Mouse (Mus musculus) midbrain, embryonic 16.5 days (tissue): Measurements from ENCODE around the gene Cox8b. TPM values are rescaled to one million over a fixed set of nuclear protein-coding genes. Genes with fewer than 3 reads are reported as not detected.

ENCODE experiments used
- ATAC-seq: fragments of 200-750 bp; cut with Nextera tagmentation; 2 replicates; pipeline ENCODE4 v1.8.0; 2017; ENCODE audit warnings: moderate TSS enrichment
- H3K27ac ChIP-seq: fragments of 300-500 bp; sonication (generic); 2 replicates; pipeline ENCODE4 v1.5.1; 2014; ENCODE audit warnings: mild to moderate bottlenecking, low read length, mixed read lengths
- H3K27me3 ChIP-seq: fragments of 300-500 bp; sonication (generic); 2 replicates; pipeline ENCODE4 v1.6.1; 2014; ENCODE audit warnings: low read depth, low read length, mixed read lengths; ENCODE audit not compliant: control insufficient read depth, insufficient read depth
- H3K36me3 ChIP-seq: fragments of 300-500 bp; sonication (generic); 2 replicates; pipeline ENCODE4 v1.6.1; 2014; ENCODE audit warnings: mild to moderate bottlenecking, low read length, moderate library complexity, mixed read lengths; ENCODE audit not compliant: control insufficient read depth, insufficient read depth
- H3K4me1 ChIP-seq: fragments of 300-500 bp; sonication (generic); 2 replicates; pipeline ENCODE4 v1.6.1; 2014; ENCODE audit warnings: mild to moderate bottlenecking, low read length, mixed read lengths; ENCODE audit not compliant: control insufficient read depth, insufficient read depth
- H3K4me2 ChIP-seq: fragments of 300-500 bp; sonication (generic); 2 replicates; pipeline ENCODE4 v1.6.1; 2014; ENCODE audit warnings: mild to moderate bottlenecking, low read length, mixed read lengths
- H3K4me3 ChIP-seq: fragments of 300-500 bp; sonication (generic); 2 replicates; pipeline ENCODE4 v1.5.1; 2014; ENCODE audit warnings: low read depth, mild to moderate bottlenecking, low read length, moderate library complexity, mixed read lengths
- H3K9ac ChIP-seq: fragments of 300-500 bp; sonication (generic); 2 replicates; pipeline ENCODE4 v1.6.1; 2014; ENCODE audit warnings: low read depth, low read length, mixed read lengths
- H3K9me3 ChIP-seq: fragments of 300-500 bp; sonication (generic); replicated peaks from 2 replicates; pipeline ENCODE4 v1.6.1; 2014; ENCODE audit warnings: mild to moderate bottlenecking, low read length, mixed read lengths; ENCODE audit not compliant: control insufficient read depth, poor library complexity, severe bottlenecking
- WGBS: fragments of 180-500 bp; shearing (Covaris S2); extraction: QIAGEN DNeasy Blood & Tissue Kit; methylation state at CpG from one replicate; pipeline ENCODE4 v1.1.7; 2014; 5-methylcytosine and 5-hydroxymethylcytosine counted together
- polyA plus RNA-seq: library from polyadenylated mRNA; unstranded; fragments of >200 nt; fragmentation: Nextera tagmentation; extraction: Ambion mirVana; gene quantifications from 2 replicates; pipeline ENCODE4 v1.2.1, GENCODE M21; 2015

The Cox8b gene
- polyA plus RNA-seq, 1 experiment from 2014 or later: not detected

GRCm38 (mm10) chr7:140907697-140908096, 7.5 kb upstream of the Cox8b start:
- Histone ChIP-seq H3K36me3 (no peaks in the 10 kb centered on the region), H3K9ac (no peak overlapping the region), H3K4me3 (no peak overlapping the region), H3K27ac (no peak overlapping the region), H3K27me3 (no peaks in the 10 kb centered on the region), H3K4me1 (no peaks in the 10 kb centered on the region), H3K9me3 (no peaks in the 10 kb centered on the region), H3K4me2 (no peak overlapping the region)
- ATAC-seq: no peak
- WGBS: 87% methylated on average over 7 of the region's 7 CpGs

- Histone ChIP-seq H3K4me3 (no peak overlapping the region), H3K9me3 (no peaks in the 10 kb centered on the region), H3K4me2 (no peak overlapping the region), H3K9ac (no peak overlapping the region), H3K36me3 (no peaks in the 10 kb centered on the region), H3K27me3 (no peaks in the 10 kb centered on the region), H3K27ac (no peak overlapping the region), H3K4me1 (no peaks in the 10 kb centered on the region)
- 86% methylated on average over 13 of the region's 13 CpGs for WGBS
- no peak for ATAC-seq
Observed at GRCm38 (mm10) chr7:140907131-140907530, 6.9 kb upstream of the Cox8b start.

GRCm38 (mm10) chr7:140905642-140906081, 5.4 kb upstream of the Cox8b start:
- H3K27ac ChIP-seq: no peak overlapping the region
- no peak overlapping the region for H3K9ac ChIP-seq
- no peak for ATAC-seq
- no peak overlapping the region for H3K4me3 ChIP-seq
- no peaks in the 10 kb centered on the region for H3K36me3 ChIP-seq
- H3K9me3 ChIP-seq: no peaks in the 10 kb centered on the region
- no peaks in the 10 kb centered on the region for H3K27me3 ChIP-seq
- WGBS: 88% methylated on average over 2 of the region's 2 CpGs
- no peak overlapping the region for H3K4me2 ChIP-seq
- no peaks in the 10 kb centered on the region for H3K4me1 ChIP-seq

- Histone ChIP-seq H3K9me3 (no peaks in the 10 kb centered on the region), H3K27ac (no peak overlapping the region), H3K4me2 (no peak overlapping the region), H3K4me3 (no peak overlapping the region), H3K4me1 (no peaks in the 10 kb centered on the region), H3K27me3 (no peaks in the 10 kb centered on the region), H3K36me3 (peaks cover 11% of the 10 kb centered on the region), H3K9ac (no peak overlapping the region)
- ATAC-seq: peak; percentile 51; the same call in 1 of the 2 replicates
- 22% methylated on average over 13 of the region's 13 CpGs for WGBS
Observed at GRCm38 (mm10) chr7:140903212-140903611, 3.0 kb upstream of the Cox8b start.

GRCm38 (mm10) chr7:140902036-140902875, 2.0 kb upstream of the Cox8b start:
- 75% methylated on average over 15 of the region's 15 CpGs for WGBS
- H3K9me3 ChIP-seq: no peaks in the 10 kb centered on the region
- peak overlapping the region; percentile 25; the same call in 1 of the 2 replicates for H3K9ac ChIP-seq
- ATAC-seq: no peak
- H3K4me3 ChIP-seq: no peak overlapping the region
- no peaks in the 10 kb centered on the region for H3K27me3 ChIP-seq
- no peak overlapping the region for H3K4me2 ChIP-seq
- peaks cover 17% of the 10 kb centered on the region for H3K36me3 ChIP-seq
- no peak overlapping the region for H3K27ac ChIP-seq
- no peaks in the 10 kb centered on the region for H3K4me1 ChIP-seq

GRCm38 (mm10) chr7:140899121-140899520, 1.1 kb downstream of the Cox8b start:
- ATAC-seq: no peak
- 83% methylated on average over 3 of the region's 3 CpGs for WGBS
- peaks cover 30% of the 10 kb centered on the region for H3K36me3 ChIP-seq

GRCm38 (mm10) chr7:140897863-140898262, 2.4 kb downstream of the Cox8b start:
- H3K36me3 ChIP-seq: peaks cover 30% of the 10 kb centered on the region

More at GRCm38 (mm10) chr7:140899121-140899520, 1.1 kb downstream of the Cox8b start:
- Histone ChIP-seq H3K4me2 (no peak overlapping the region), H3K9me3 (no peaks in the 10 kb centered on the region), H3K9ac (no peak overlapping the region), H3K4me3 (no peak overlapping the region), H3K27ac (no peak overlapping the region), H3K27me3 (no peaks in the 10 kb centered on the region), H3K4me1 (no peaks in the 10 kb centered on the region)

GRCm38 (mm10) chr7:140894611-140895010, 5.6 kb downstream of the Cox8b start:
- Histone ChIP-seq H3K4me1 (no peaks in the 10 kb centered on the region), H3K4me2 (no peak overlapping the region), H3K9me3 (no peaks in the 10 kb centered on the region), H3K4me3 (no peak overlapping the region), H3K27me3 (no peaks in the 10 kb centered on the region), H3K9ac (no peak overlapping the region), H3K27ac (no peak overlapping the region), H3K36me3 (peaks cover 43% of the 10 kb centered on the region)
- ATAC-seq: no peak
- 94% methylated on average over 3 of the region's 3 CpGs for WGBS

More at GRCm38 (mm10) chr7:140897863-140898262, 2.4 kb downstream of the Cox8b start:
- Histone ChIP-seq H3K27me3 (no peaks in the 10 kb centered on the region), H3K4me3 (no peak overlapping the region), H3K4me1 (no peaks in the 10 kb centered on the region), H3K27ac (no peak overlapping the region), H3K9ac (no peak overlapping the region), H3K9me3 (no peaks in the 10 kb centered on the region), H3K4me2 (no peak overlapping the region)
- ATAC-seq: no peak
- 92% methylated on average over 7 of the region's 7 CpGs for WGBS

- no peak for ATAC-seq
- Histone ChIP-seq H3K4me3 (no peak overlapping the region), H3K9ac (no peak overlapping the region), H3K9me3 (no peaks in the 10 kb centered on the region), H3K36me3 (peaks cover 42% of the 10 kb centered on the region), H3K4me1 (no peaks in the 10 kb centered on the region), H3K27me3 (no peaks in the 10 kb centered on the region), H3K27ac (no peak overlapping the region), H3K4me2 (no peak overlapping the region)
- 89% methylated on average over 7 of the region's 7 CpGs for WGBS
Observed at GRCm38 (mm10) chr7:140894031-140894430, 6.2 kb downstream of the Cox8b start.
